Mouse (Mus musculus) heart, postnatal 0 days (tissue): ENCODE data around the gene Tor1aip2. TPM values are rescaled to one million over a fixed set of nuclear protein-coding genes. Genes with fewer than 3 reads are reported as not detected.
A peak's percentile ranks its signal among the peaks of the same experiment; 100 is the strongest.

ENCODE experiments used
- ATAC-seq: fragments of 200-750 bp; cut with Nextera tagmentation; 2 replicates; pipeline ENCODE4 v1.8.0; 2017; ENCODE audit warnings: low read depth, moderate number of reproducible peaks, moderate library complexity; ENCODE audit not compliant: insufficient read depth
- DNase-seq: peaks from one replicate; pipeline ENCODE4 v3.0.0-alpha.2; 2016; ENCODE audit warnings: low spot score
- H3K27ac ChIP-seq: fragments of 300-500 bp; sonication (generic); 2 replicates; pipeline ENCODE4 v1.5.1; 2014; ENCODE audit warnings: low read depth, mild to moderate bottlenecking
- H3K27me3 ChIP-seq: fragments of 300-500 bp; sonication (generic); 2 replicates; pipeline ENCODE4 v1.6.1; 2014; ENCODE audit warnings: low read length, mixed read lengths; ENCODE audit not compliant: control insufficient read depth, insufficient read depth
- H3K36me3 ChIP-seq: fragments of 300-500 bp; sonication (generic); replicated peaks from 2 replicates; pipeline ENCODE4 v1.6.1; 2014; ENCODE audit warnings: low read length, mixed read lengths; ENCODE audit not compliant: control insufficient read depth, insufficient read depth
- H3K4me1 ChIP-seq: fragments of 300-500 bp; sonication (generic); 2 replicates; pipeline ENCODE4 v1.6.1; 2014; ENCODE audit warnings: antibody characterized with exemption; ENCODE audit not compliant: control insufficient read depth, insufficient read depth
- H3K4me2 ChIP-seq: fragments of 300-500 bp; sonication (generic); 2 replicates; pipeline ENCODE4 v1.6.1; 2014; ENCODE audit warnings: low read depth, mild to moderate bottlenecking, low read length, moderate library complexity
- H3K4me3 ChIP-seq: fragments of 300-500 bp; sonication (generic); 2 replicates; pipeline ENCODE4 v1.5.1; 2014; ENCODE audit warnings: low read depth, low read length
- H3K9ac ChIP-seq: fragments of 300-500 bp; sonication (generic); replicated peaks from 2 replicates; pipeline ENCODE4 v1.6.1; 2014; ENCODE audit warnings: low read depth, low read length, mixed read lengths
- H3K9me3 ChIP-seq: fragments of 300-500 bp; sonication (generic); replicated peaks from 2 replicates; pipeline ENCODE4 v1.6.1; 2016; ENCODE audit warnings: low read length; ENCODE audit not compliant: control insufficient read depth
- CTCF ChIP-seq: IDR thresholded peaks from 2 replicates; pipeline ENCODE4 v1.5.1; 2016; ENCODE audit warnings: antibody characterized with exemption, control low read depth, low read depth
- EP300 ChIP-seq: IDR thresholded peaks from 2 replicates; pipeline ENCODE4 v1.6.1; 2016; ENCODE audit warnings: antibody characterized with exemption, low read depth
- WGBS: fragments of 180-500 bp; shearing (Covaris S2); extraction: QIAGEN DNeasy Blood & Tissue Kit; methylation state at CpG from one replicate; pipeline ENCODE4 v1.1.7; 2014; 5-methylcytosine and 5-hydroxymethylcytosine counted together
- polyA plus RNA-seq: library from polyadenylated mRNA; unstranded; fragments of >200 nt; fragmentation: Nextera tagmentation; extraction: Ambion mirVana; gene quantifications from 2 replicates; pipeline ENCODE4 v1.2.1, GENCODE M21; 2015
- total RNA-seq: library from RNA; depleted of rRNA; stranded (reverse); fragments of >200 nt; gene quantifications from 2 replicates; pipeline ENCODE4 v1.2.3, GENCODE M21; 2014; ENCODE audit warnings: low replicate concordance

Tor1aip2 gene
- total and polyA plus RNA-seq, 2 experiments from 2014 or later, result 49.0 to 77.1 TPM

DNA sequence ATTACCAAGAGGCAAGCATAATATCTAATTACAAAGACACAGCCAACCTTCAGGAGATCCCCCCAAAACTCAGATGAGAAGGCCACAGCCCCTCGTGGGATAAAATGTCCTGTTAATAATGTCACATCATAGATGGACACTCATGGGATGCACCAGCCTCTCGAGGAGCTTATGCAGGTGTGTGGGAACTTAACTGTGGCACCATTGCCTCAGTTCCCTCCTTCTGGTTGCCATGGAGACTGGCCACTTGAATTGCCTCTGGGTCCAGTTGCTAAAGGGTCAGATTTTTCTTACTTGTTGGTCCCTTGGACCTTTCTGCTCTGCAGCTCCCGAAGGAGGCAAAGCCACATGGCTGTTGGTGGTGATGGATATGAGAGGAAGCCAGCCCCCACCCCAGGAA lies 42.5 kb downstream of the Tor1aip2 start:
- DNase-seq (no peak), ATAC-seq (no peak)
- H3K27me3 ChIP-seq, result no peaks in the 10 kb centered on the region
- no peaks in the 10 kb centered on the region for H3K9me3 ChIP-seq
- H3K36me3 ChIP-seq, result no peaks in the 10 kb centered on the region
- no peak overlapping the region for H3K9ac ChIP-seq
- TF ChIP-seq CTCF (no peak), EP300 (no peak)
- no peak overlapping the region for H3K4me3 ChIP-seq
- H3K4me1 ChIP-seq, result no peaks in the 10 kb centered on the region
- H3K27ac ChIP-seq, result no peak overlapping the region
- 58% methylated on average over 3 of the region's 3 CpGs for WGBS
- no peak overlapping the region for H3K4me2 ChIP-seq

DNA sequence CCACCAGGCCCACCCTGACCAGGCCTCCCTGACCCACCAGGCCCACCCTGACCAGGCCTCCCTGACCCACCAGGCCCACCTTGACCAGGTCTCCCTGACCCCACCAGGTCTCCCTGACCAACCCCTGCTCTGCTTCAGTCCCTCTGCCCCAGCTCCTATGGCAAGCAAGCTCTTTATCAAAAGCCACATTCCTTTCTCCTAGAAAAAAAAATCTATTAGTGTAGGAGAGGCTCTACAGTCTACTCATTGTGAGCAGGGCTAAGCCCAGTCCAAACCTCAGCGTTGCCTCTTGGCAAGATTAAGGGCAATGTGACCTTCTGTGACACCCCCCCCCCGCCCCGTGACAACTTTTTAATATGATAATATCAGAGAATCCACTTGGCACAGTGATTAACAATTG lies 49.4 kb downstream of the Tor1aip2 start:
- Histone ChIP-seq H3K27me3 (no peaks in the 10 kb centered on the region), H3K36me3 (no peaks in the 10 kb centered on the region), H3K27ac (no peak overlapping the region), H3K4me2 (no peak overlapping the region), H3K4me1 (no peaks in the 10 kb centered on the region), H3K9ac (no peak overlapping the region), H3K4me3 (no peak overlapping the region), H3K9me3 (no peaks in the 10 kb centered on the region)
- ATAC-seq (peak; percentile 58; the same call in 1 of the 2 replicates), DNase-seq (no peak)
- TF ChIP-seq CTCF (no peak), EP300 (no peak)
- 9% methylated on average over 3 of the region's 3 CpGs for WGBS

DNA sequence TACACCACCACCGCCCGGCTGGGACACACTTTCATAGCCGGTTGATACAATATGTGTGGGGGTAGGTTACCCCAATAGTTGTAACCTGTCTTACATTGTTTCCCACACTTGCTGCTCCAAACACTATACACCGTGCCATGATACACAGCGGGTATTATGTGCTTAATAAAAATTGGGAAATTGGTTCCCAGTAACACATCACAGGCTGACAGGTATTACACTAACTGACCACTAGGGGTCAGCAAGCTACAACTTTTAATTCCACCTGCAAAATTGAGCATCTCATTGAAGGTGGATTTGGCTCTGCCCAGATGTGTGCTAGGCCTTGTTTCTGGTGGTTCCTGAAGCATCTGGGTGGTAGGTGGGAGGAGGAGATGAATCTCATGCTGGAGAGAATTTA lies 50.6 kb downstream of the Tor1aip2 start:
- Histone ChIP-seq H3K36me3 (no peaks in the 10 kb centered on the region), H3K4me2 (no peak overlapping the region), H3K27me3 (no peaks in the 10 kb centered on the region), H3K4me1 (no peaks in the 10 kb centered on the region), H3K9me3 (no peaks in the 10 kb centered on the region), H3K27ac (no peak overlapping the region), H3K4me3 (no peak overlapping the region), H3K9ac (no peak overlapping the region)
- TF ChIP-seq CTCF (peak; percentile 89), EP300 (no peak)
- WGBS, result 53% methylated on average over 5 of the region's 5 CpGs
- ATAC-seq, result no peak
- DNase-seq, result peak; percentile 68

DNA sequence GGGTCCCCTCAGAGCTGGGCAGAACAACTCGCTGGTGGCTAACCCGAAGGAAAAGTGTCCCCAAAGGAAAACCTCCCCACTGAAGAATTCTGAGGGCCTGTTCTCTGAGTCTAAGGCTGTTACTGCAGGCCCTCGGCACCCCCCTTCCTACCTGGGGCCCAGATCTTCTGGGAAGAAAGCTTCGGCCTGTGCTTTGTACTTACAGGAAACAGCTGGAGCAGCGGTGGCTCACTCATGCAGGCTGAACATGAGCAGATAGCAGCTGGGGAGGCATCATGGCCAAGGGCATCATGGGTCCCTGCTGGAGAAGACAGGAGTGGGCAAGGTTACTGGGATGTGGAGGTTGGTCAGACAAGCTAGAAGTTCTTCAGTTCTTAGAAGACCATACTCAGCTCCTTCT lies 52.4 kb downstream of the Tor1aip2 start:
- Histone ChIP-seq H3K27ac (no peak overlapping the region), H3K4me2 (no peak overlapping the region), H3K9me3 (no peaks in the 10 kb centered on the region), H3K27me3 (no peaks in the 10 kb centered on the region), H3K4me3 (no peak overlapping the region), H3K36me3 (no peaks in the 10 kb centered on the region), H3K4me1 (no peaks in the 10 kb centered on the region), H3K9ac (no peak overlapping the region)
- no peak for DNase-seq
- 66% methylated on average over 5 of the region's 5 CpGs for WGBS
- ATAC-seq, result no peak
- TF ChIP-seq CTCF (no peak), EP300 (no peak)

DNA sequence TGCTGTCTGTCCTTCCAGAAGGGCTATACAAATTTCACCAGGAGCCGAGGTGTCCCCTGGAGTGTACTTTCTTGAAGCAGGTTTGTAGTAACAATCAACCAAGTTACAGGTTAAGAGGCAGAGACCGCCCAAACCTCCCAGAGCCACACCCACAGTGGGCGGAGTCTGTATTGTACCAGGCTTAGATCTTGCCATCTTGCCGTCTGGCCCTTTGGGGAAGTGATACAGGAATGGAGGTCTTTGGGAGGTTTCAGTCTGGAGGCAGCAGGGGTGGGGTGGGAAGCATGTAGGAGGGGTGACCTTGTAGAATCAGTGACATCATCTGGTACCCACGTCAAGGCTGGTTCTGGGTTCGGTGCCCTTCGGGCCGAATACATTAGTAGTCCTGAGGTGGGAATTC lies 54.4 kb downstream of the Tor1aip2 start:
- Histone ChIP-seq H3K27ac (no peak overlapping the region), H3K4me1 (no peaks in the 10 kb centered on the region), H3K27me3 (no peaks in the 10 kb centered on the region), H3K4me2 (no peak overlapping the region), H3K9me3 (no peaks in the 10 kb centered on the region), H3K9ac (no peak overlapping the region), H3K36me3 (no peaks in the 10 kb centered on the region), H3K4me3 (no peak overlapping the region)
- 81% methylated on average over 8 of the region's 8 CpGs for WGBS
- no peak for TF ChIP-seq CTCF
- TF ChIP-seq EP300, result no peak
- ATAC-seq (no peak), DNase-seq (no peak)

DNA sequence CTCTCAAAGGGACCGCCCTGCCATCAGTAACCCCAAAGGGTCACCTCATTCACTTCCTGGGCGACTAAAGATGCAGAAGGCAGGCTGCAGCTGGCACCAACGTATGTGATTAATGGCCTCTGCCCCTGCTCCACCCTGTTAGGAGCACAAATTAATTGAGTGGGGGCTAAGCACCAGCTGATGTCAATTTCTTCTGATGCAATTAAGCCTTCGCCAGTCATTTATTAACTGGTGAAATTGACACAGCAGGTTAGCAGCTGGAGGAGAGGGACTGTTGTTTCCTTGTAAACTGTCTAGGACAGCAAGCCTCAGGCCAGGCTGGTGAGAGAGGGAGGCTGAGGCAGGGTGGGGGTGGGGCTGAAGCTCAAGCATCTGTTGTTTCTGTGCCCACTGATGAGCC lies 54.8 kb downstream of the Tor1aip2 start:
- no peak overlapping the region for H3K4me2 ChIP-seq
- no peak for TF ChIP-seq EP300
- TF ChIP-seq CTCF, result no peak
- no peaks in the 10 kb centered on the region for H3K27me3 ChIP-seq
- DNase-seq (no peak), ATAC-seq (no peak)
- H3K4me1 ChIP-seq, result no peaks in the 10 kb centered on the region
- WGBS, result 89% methylated on average over 4 of the region's 4 CpGs
- H3K9me3 ChIP-seq, result no peaks in the 10 kb centered on the region
- H3K9ac ChIP-seq, result no peak overlapping the region
- no peaks in the 10 kb centered on the region for H3K36me3 ChIP-seq
- H3K27ac ChIP-seq, result no peak overlapping the region
- H3K4me3 ChIP-seq, result no peak overlapping the region
